Comparison of ENCODE assay signal across 13 mouse cellular contexts in the genomic region with DNA sequence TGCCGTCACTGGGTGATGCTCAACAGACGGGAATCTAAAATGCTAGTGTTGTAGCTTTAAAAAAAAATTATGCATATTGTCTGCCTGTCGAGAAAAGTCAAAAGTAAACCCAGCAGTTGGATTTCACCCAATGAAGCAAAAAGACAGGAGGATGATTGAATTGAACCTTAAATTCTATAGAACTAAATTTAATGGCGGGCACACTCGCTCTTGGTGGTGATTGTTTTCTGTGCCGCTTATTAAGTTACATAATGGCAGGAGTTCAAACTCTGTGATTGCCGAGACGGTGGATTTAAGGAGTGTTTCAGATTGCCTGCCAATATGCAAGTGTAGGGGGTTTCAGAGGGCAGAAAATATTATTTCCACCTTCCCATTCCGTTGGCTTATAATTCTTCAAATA.
"Had no signal": no experiment of that assay in that cellular context is flagged by ENCODE, and none has a peak within 500 bp of the region (broad histone marks: within the 10 kb centered on the region; RNA-seq: fewer than 3 reads in every experiment).

No protein-coding gene starts in this region.

- ATAC-seq: midbrain, embryonic 13.5 days had no signal

- H3K27me3 ChIP-seq: limb, embryonic 13.5 days; midbrain, embryonic 13.5 days had no signal

- H3K9me3 ChIP-seq: limb, embryonic 13.5 days; midbrain, embryonic 13.5 days had no signal

- H3K36me3 ChIP-seq: limb, embryonic 13.5 days; midbrain, embryonic 13.5 days had no signal

- H3K4me3 ChIP-seq: limb, embryonic 13.5 days; midbrain, embryonic 13.5 days had no signal

- DNase-seq: kidney, adult 8-10 months; kidney, postnatal 25 days; layer of hippocampus, adult 9-11 months; left cerebral cortex, postnatal 4 days; lung, adult 18-20 months; retina, postnatal 1 day; right cerebral cortex, postnatal 4 days; spleen, adult 18-20 months; thymus, adult 18-20 months; thymus, postnatal 14 days had no signal

- H3K9ac ChIP-seq: limb, embryonic 13.5 days; liver, embryonic 14.5 days; midbrain, embryonic 13.5 days had no signal

- H3K4me2 ChIP-seq: limb, embryonic 13.5 days; midbrain, embryonic 13.5 days had no signal

- H3K27ac ChIP-seq: limb, embryonic 13.5 days; liver, embryonic 14.5 days; midbrain, embryonic 13.5 days had no signal
